Mouse (Mus musculus): ENCODE results near the gene Ythdf1.

DNA sequence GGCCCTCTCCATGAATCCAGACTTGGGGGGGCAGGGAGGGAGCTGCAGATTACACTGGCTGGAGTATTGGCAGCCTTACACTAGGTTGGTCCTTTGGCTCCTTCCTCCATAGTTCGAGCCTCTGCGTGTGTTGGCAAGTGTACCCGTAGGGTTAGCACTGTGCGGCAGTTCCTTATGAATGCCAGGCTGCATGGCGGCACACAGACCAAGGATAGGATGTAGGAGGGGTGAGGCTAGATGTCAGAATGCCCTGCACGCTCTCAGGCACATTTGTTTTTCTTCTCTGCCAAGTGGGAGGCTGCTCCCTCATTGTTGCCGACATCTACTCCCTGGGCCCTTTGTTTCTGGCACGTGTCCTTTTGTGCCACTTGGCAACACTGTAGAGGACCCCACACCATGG lies 63.6 kb downstream of the Ythdf1 start:
- TF ChIP-seq CTCF (IDR thresholded peaks at IDR 0.05; ENCODE audit: borderline replicate concordance, extremely low read depth, insufficient read depth, insufficient read length) (no peak), POLR2A (IDR thresholded peaks at IDR 0.05; ENCODE audit: borderline replicate concordance, extremely low read depth, insufficient read depth, insufficient read length, poor library complexity, severe bottlenecking) (no peak)
